Mouse (Mus musculus): Measurements from ENCODE around the gene Mettl27.
"Not testable (repeated sequence)": the region's sequence is repeated elsewhere in the genome, so short reads cannot be mapped to it uniquely, and the experiment has no call there.

Mettl27 gene

GRCm38 (mm10) chr5:134959114-134959513, 26.9 kb downstream of the Mettl27 start:
- DNase-seq: no peak

GRCm38 (mm10) chr5:134960430-134960829, 28.3 kb downstream of the Mettl27 start:
- DNase-seq: no peak

- no peak for DNase-seq
Measured at GRCm38 (mm10) chr5:134961519-134961918, 29.4 kb downstream of the Mettl27 start.

- peak; percentile 82 for DNase-seq
Measured at GRCm38 (mm10) chr5:134963546-134963945, 31.4 kb downstream of the Mettl27 start.

- not testable (repeated sequence) for DNase-seq
Measured at GRCm38 (mm10) chr5:134964655-134965054, 32.5 kb downstream of the Mettl27 start.

- DNase-seq: peak; percentile 90
Measured at GRCm38 (mm10) chr5:134965473-134965851, 33.3 kb downstream of the Mettl27 start.

- DNase-seq: peak; percentile 75
Measured at GRCm38 (mm10) chr5:134965852-134966821, 34.0 kb downstream of the Mettl27 start.

- no peak for DNase-seq
Measured at GRCm38 (mm10) chr5:134967164-134967944, 35.2 kb downstream of the Mettl27 start.

GRCm38 (mm10) chr5:134970671-134971070, 38.5 kb downstream of the Mettl27 start:
- no peak for DNase-seq

GRCm38 (mm10) chr5:134973081-134973480, 40.9 kb downstream of the Mettl27 start:
- DNase-seq: no peak

- no peak for DNase-seq
Measured at GRCm38 (mm10) chr5:134973526-134973925, 41.4 kb downstream of the Mettl27 start.

GRCm38 (mm10) chr5:134974294-134974693, 42.1 kb downstream of the Mettl27 start:
- no peak for DNase-seq

GRCm38 (mm10) chr5:134974921-134975320, 42.8 kb downstream of the Mettl27 start:
- no peak for DNase-seq

- DNase-seq: no peak
Measured at GRCm38 (mm10) chr5:134976164-134976563, 44.0 kb downstream of the Mettl27 start.

GRCm38 (mm10) chr5:134976577-134977250, 44.5 kb downstream of the Mettl27 start:
- DNase-seq: no peak

- DNase-seq: no peak
Measured at GRCm38 (mm10) chr5:134977837-134978236, 45.7 kb downstream of the Mettl27 start.

- DNase-seq: no peak
Measured at GRCm38 (mm10) chr5:134981149-134981548, 49.0 kb downstream of the Mettl27 start.

GRCm38 (mm10) chr5:134983111-134983510, 50.9 kb downstream of the Mettl27 start:
- DNase-seq: no peak

- DNase-seq: no peak
Measured at GRCm38 (mm10) chr5:134983771-134984170, 51.6 kb downstream of the Mettl27 start.

GRCm38 (mm10) chr5:134985633-134986297, 53.6 kb downstream of the Mettl27 start, which contains the start of gene Cldn3:
Gene Cldn3 (plus strand): TSS chr5:134986214.
- peak; percentile 88 for DNase-seq

- no peak for DNase-seq
Measured at GRCm38 (mm10) chr5:134986298-134987268, 54.4 kb downstream of the Mettl27 start.

Data from lung, postnatal 10 days (tissue).